Mouse (Mus musculus): ENCODE measurements around the gene Slc38a7. TPM values are rescaled to one million over a fixed set of nuclear protein-coding genes. Genes with fewer than 3 reads are reported as not detected.
"Not testable (repeated sequence)": the region's sequence is repeated elsewhere in the genome, so short reads cannot be mapped to it uniquely, and the experiment has no call there.

The Slc38a7 gene
- polyA plus RNA-seq, 1 experiment = 3.7 TPM

GRCm38 (mm10) chr8:95833435-95833984 lies 19.8 kb downstream of the Slc38a7 start:
- no peaks in the 10 kb centered on the region for H3K4me1 ChIP-seq (ENCODE audit: control insufficient read depth, insufficient read depth, insufficient read length, low read length)
- no peak overlapping the region for H3K4me3 ChIP-seq (ENCODE audit: insufficient read depth, low read depth, low read length)
- H3K27ac ChIP-seq (replicated peaks; ENCODE audit: low read depth, low read length) = no peak overlapping the region

- no peak overlapping the region for H3K4me3 ChIP-seq (ENCODE audit: insufficient read depth, low read depth, low read length)
- H3K27ac ChIP-seq (replicated peaks; ENCODE audit: low read depth, low read length) = no peak overlapping the region
Measured at GRCm38 (mm10) chr8:95832603-95833434, 20.5 kb downstream of the Slc38a7 start.

GRCm38 (mm10) chr8:95830144-95830543 lies 23.2 kb downstream of the Slc38a7 start:
- Histone ChIP-seq H3K27ac (replicated peaks; ENCODE audit: low read depth, low read length) (no peak overlapping the region), H3K4me3 (ENCODE audit: insufficient read depth, low read depth, low read length) (no peak overlapping the region), H3K4me1 (ENCODE audit: control insufficient read depth, insufficient read depth, insufficient read length, low read length) (no peaks in the 10 kb centered on the region)

More at GRCm38 (mm10) chr8:95832603-95833434, 20.5 kb downstream of the Slc38a7 start:
- no peaks in the 10 kb centered on the region for H3K4me1 ChIP-seq (ENCODE audit: control insufficient read depth, insufficient read depth, insufficient read length, low read length)

GRCm38 (mm10) chr8:95825162-95825561 lies 28.2 kb downstream of the Slc38a7 start, which contains the start of gene Sap18b:
TSS of gene Sap18b (plus strand) at chr8:95825346.
- not testable (repeated sequence) for H3K4me3 ChIP-seq (ENCODE audit: insufficient read depth, low read depth, low read length); H3K4me1 ChIP-seq (ENCODE audit: control insufficient read depth, insufficient read depth, insufficient read length, low read length); H3K27ac ChIP-seq (replicated peaks; ENCODE audit: low read depth, low read length)

GRCm38 (mm10) chr8:95822699-95823098 lies 30.6 kb downstream of the Slc38a7 start:
- Histone ChIP-seq H3K4me3 (ENCODE audit: insufficient read depth, low read depth, low read length) (no peak overlapping the region), H3K4me1 (ENCODE audit: control insufficient read depth, insufficient read depth, insufficient read length, low read length) (no peaks in the 10 kb centered on the region), H3K27ac (replicated peaks; ENCODE audit: low read depth, low read length) (no peak overlapping the region)

- H3K4me1 ChIP-seq (ENCODE audit: control insufficient read depth, insufficient read depth, insufficient read length, low read length) = no peaks in the 10 kb centered on the region
- H3K4me3 ChIP-seq (ENCODE audit: insufficient read depth, low read depth, low read length) = no peak overlapping the region
- H3K27ac ChIP-seq (replicated peaks; ENCODE audit: low read depth, low read length) = no peak overlapping the region
Measured at GRCm38 (mm10) chr8:95822096-95822495, 31.2 kb downstream of the Slc38a7 start.

GRCm38 (mm10) chr8:95821266-95821665 lies 32.1 kb downstream of the Slc38a7 start:
- no peaks in the 10 kb centered on the region for H3K4me1 ChIP-seq (ENCODE audit: control insufficient read depth, insufficient read depth, insufficient read length, low read length)
- H3K27ac ChIP-seq (replicated peaks; ENCODE audit: low read depth, low read length) = no peak overlapping the region
- no peak overlapping the region for H3K4me3 ChIP-seq (ENCODE audit: insufficient read depth, low read depth, low read length)

- no peak overlapping the region for H3K4me3 ChIP-seq (ENCODE audit: insufficient read depth, low read depth, low read length)
- H3K27ac ChIP-seq (replicated peaks; ENCODE audit: low read depth, low read length) = no peak overlapping the region
- H3K4me1 ChIP-seq (ENCODE audit: control insufficient read depth, insufficient read depth, insufficient read length, low read length) = no peaks in the 10 kb centered on the region
Measured at GRCm38 (mm10) chr8:95818211-95818610, 35.1 kb downstream of the Slc38a7 start.

GRCm38 (mm10) chr8:95817597-95817996 lies 35.7 kb downstream of the Slc38a7 start:
- H3K4me1 ChIP-seq (ENCODE audit: control insufficient read depth, insufficient read depth, insufficient read length, low read length) = no peaks in the 10 kb centered on the region
- no peak overlapping the region for H3K4me3 ChIP-seq (ENCODE audit: insufficient read depth, low read depth, low read length)
- H3K27ac ChIP-seq (replicated peaks; ENCODE audit: low read depth, low read length) = no peak overlapping the region

GRCm38 (mm10) chr8:95816044-95816708 lies 37.2 kb downstream of the Slc38a7 start:
- Histone ChIP-seq H3K4me3 (ENCODE audit: insufficient read depth, low read depth, low read length) (no peak overlapping the region), H3K27ac (replicated peaks; ENCODE audit: low read depth, low read length) (no peak overlapping the region), H3K4me1 (ENCODE audit: control insufficient read depth, insufficient read depth, insufficient read length, low read length) (no peaks in the 10 kb centered on the region)

GRCm38 (mm10) chr8:95810184-95810591 lies 43.2 kb downstream of the Slc38a7 start:
- Histone ChIP-seq H3K4me1 (ENCODE audit: control insufficient read depth, insufficient read depth, insufficient read length, low read length) (peaks cover 3% of the 10 kb centered on the region; the same call in 1 of the 2 replicates), H3K4me3 (ENCODE audit: insufficient read depth, low read depth, low read length) (no peak overlapping the region), H3K27ac (replicated peaks; ENCODE audit: low read depth, low read length) (no peak overlapping the region)

- peaks cover 3% of the 10 kb centered on the region; the same call in 1 of the 2 replicates for H3K4me1 ChIP-seq (ENCODE audit: control insufficient read depth, insufficient read depth, insufficient read length, low read length)
- H3K27ac ChIP-seq (replicated peaks; ENCODE audit: low read depth, low read length) = no peak overlapping the region
- H3K4me3 ChIP-seq (ENCODE audit: insufficient read depth, low read depth, low read length) = no peak overlapping the region
Measured at GRCm38 (mm10) chr8:95809116-95809515, 44.2 kb downstream of the Slc38a7 start.

- Histone ChIP-seq H3K4me3 (ENCODE audit: insufficient read depth, low read depth, low read length) (no peak overlapping the region), H3K4me1 (ENCODE audit: control insufficient read depth, insufficient read depth, insufficient read length, low read length) (peaks cover 3% of the 10 kb centered on the region; the same call in 1 of the 2 replicates), H3K27ac (replicated peaks; ENCODE audit: low read depth, low read length) (no peak overlapping the region)
Measured at GRCm38 (mm10) chr8:95808631-95809030, 44.7 kb downstream of the Slc38a7 start.

- Histone ChIP-seq H3K4me3 (ENCODE audit: insufficient read depth, low read depth, low read length) (peak overlapping the region; percentile 70), H3K4me1 (ENCODE audit: control insufficient read depth, insufficient read depth, insufficient read length, low read length) (peaks cover 3% of the 10 kb centered on the region; the same call in 1 of the 2 replicates), H3K27ac (replicated peaks; ENCODE audit: low read depth, low read length) (peak overlapping the region; percentile 80)
Measured at GRCm38 (mm10) chr8:95807861-95808260, 45.5 kb downstream of the Slc38a7 start.

GRCm38 (mm10) chr8:95807331-95807843 lies 46.0 kb downstream of the Slc38a7 start, which contains the start of gene Cnot1:
TSS of gene Cnot1 (minus strand) at chr8:95807464.
- Histone ChIP-seq H3K27ac (replicated peaks; ENCODE audit: low read depth, low read length) (peak within 1 kb of the TSS; percentile 80), H3K4me1 (ENCODE audit: control insufficient read depth, insufficient read depth, insufficient read length, low read length) (peaks cover 3% of the 10 kb centered on the region; the same call in 1 of the 2 replicates), H3K4me3 (ENCODE audit: insufficient read depth, low read depth, low read length) (peak within 1 kb of the TSS; percentile 87)
